Mouse (Mus musculus) testis, adult 2 months (tissue): ENCODE measurements around the gene Tiam1. TPM values are rescaled to one million over a fixed set of nuclear protein-coding genes. Genes with fewer than 3 reads are reported as not detected.
A peak's percentile ranks its signal among the peaks of the same experiment; 100 is the strongest.

Source experiments
- H3K27ac ChIP-seq: fragments of 200-500 bp; 2 replicates; pipeline ENCODE4 v1.5.1; 2012; ENCODE audit warnings: low read depth, low read length; ENCODE audit not compliant: control insufficient read depth, insufficient read depth
- H3K27me3 ChIP-seq: fragments of 200-500 bp; 2 replicates; pipeline ENCODE4 v1.6.1; 2012; ENCODE audit warnings: mild to moderate bottlenecking, low read length, moderate library complexity; ENCODE audit not compliant: control insufficient read depth, insufficient read depth
- H3K36me3 ChIP-seq: fragments of 200-500 bp; 2 replicates; pipeline ENCODE4 v1.6.1; 2012; ENCODE audit warnings: mild to moderate bottlenecking, low read length; ENCODE audit not compliant: control insufficient read depth, insufficient read depth
- H3K4me1 ChIP-seq: fragments of 200-500 bp; 2 replicates; pipeline ENCODE4 v1.6.1; 2012; ENCODE audit warnings: low read length; ENCODE audit not compliant: control insufficient read depth, insufficient read depth
- H3K4me3 ChIP-seq: fragments of 200-500 bp; 2 replicates; pipeline ENCODE4 v1.5.1; 2012; ENCODE audit warnings: low read depth, mild to moderate bottlenecking, low read length, moderate library complexity, mixed read lengths; ENCODE audit not compliant: control insufficient read depth
- CTCF ChIP-seq: fragments of 200-500 bp; IDR thresholded peaks from 2 replicates; pipeline ENCODE4 v1.5.1; 2012; ENCODE audit warnings: low read depth, mild to moderate bottlenecking, inconsistent platforms, low read length, moderate library complexity; ENCODE audit not compliant: control insufficient read depth, insufficient read depth, insufficient replicate concordance
- POLR2A ChIP-seq: fragments of 200-500 bp; IDR thresholded peaks from 2 replicates; pipeline ENCODE4 v1.6.1; 2012; ENCODE audit warnings: low read depth, mild to moderate bottlenecking, inconsistent platforms, low read length, moderate library complexity; ENCODE audit not compliant: control insufficient read depth
- polyA plus RNA-seq: library from polyadenylated mRNA; depleted of rRNA; stranded (reverse); fragments of >200 nt; gene quantifications from 2 replicates; pipeline ENCODE4 v1.2.3, GENCODE M21; 2012

Tiam1 gene
- polyA plus RNA-seq, 1 experiment: 9.6 TPM

DNA sequence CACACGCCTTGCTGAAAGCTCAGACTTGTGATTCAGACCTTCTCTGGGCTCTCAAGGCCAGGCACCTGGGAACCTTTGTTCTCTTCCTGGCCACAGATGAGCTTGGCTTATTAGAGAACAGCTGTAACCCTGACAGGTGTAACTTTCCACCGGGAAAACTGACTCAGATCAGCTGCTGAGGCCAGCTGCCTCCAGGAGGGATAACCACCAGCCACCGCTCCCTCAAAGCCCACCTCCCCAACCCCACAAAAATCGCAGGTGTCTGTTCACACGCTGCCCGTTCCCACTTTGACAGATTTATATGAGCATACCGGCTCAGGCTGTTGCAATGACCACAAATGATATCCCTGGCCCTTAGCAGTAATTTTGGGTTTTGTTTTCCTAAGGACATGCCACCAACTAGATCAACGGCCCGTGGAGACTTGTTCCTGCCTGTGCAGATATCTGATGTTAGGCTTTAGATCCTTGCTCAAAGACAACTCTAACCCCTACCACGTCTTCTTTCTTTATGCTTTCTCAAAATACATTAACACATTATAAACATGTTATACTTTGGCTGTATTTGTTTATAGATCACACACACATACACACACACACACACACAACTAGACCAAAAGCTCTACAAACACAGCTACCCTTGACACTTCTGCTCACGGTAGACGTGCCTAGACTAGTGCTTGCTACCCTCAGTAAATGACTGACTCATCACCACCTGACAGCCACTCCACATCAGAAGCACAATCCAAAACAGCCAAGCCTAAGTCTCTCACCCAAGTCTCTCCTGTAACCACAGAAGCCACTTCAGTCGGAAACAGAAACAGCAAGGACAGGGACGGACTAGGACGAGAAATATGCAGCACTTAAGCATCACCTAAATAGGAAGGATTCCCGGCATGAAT, 169.5 kb downstream of the Tiam1 start:
- Histone ChIP-seq H3K27ac (no peak overlapping the region), H3K36me3 (no peaks in the 10 kb centered on the region), H3K4me3 (no peak overlapping the region), H3K4me1 (peaks cover 6% of the 10 kb centered on the region), H3K27me3 (no peaks in the 10 kb centered on the region)
- no peak for TF ChIP-seq POLR2A
- TF ChIP-seq CTCF: no peak

DNA sequence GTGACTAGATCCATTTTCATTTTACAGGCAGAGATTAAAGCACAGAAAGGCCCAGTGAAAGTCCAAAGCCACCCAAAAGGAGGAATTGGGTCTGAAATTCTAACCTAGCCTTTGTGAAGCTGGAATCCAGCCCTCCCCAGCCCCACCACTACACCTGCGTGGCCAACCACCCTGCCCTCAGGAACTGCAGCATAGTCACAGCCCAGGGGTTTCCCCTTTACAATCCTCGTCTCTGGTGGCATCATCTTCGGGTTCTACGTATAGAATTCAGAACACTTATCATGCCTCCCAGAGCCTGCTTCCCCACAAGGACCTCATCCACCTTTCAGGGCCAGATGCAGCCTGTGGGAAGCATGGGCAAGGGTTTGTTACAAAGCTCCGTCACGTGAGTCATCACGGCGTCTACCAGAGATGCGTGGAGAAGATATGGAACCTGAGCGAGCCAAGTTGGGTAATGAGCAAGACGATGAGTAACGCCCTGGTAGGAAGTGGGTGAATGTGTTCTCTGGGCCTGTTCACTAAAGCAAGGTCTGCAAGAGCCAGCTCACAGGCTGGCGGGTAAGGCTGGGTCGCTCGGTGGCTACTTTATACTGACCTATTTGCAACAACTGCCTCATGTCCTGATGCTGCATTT, 170.6 kb downstream of the Tiam1 start:
- Histone ChIP-seq H3K27ac (no peak overlapping the region), H3K4me1 (peaks cover 6% of the 10 kb centered on the region), H3K4me3 (no peak overlapping the region), H3K27me3 (no peaks in the 10 kb centered on the region), H3K36me3 (no peaks in the 10 kb centered on the region)
- TF ChIP-seq POLR2A (no peak), CTCF (no peak)

- Histone ChIP-seq H3K4me3 (no peak overlapping the region), H3K27me3 (no peaks in the 10 kb centered on the region), H3K27ac (no peak overlapping the region), H3K4me1 (peaks cover 6% of the 10 kb centered on the region), H3K36me3 (no peaks in the 10 kb centered on the region)
- no peak for TF ChIP-seq CTCF
- no peak for TF ChIP-seq POLR2A
These were observed 171.6 kb downstream of the Tiam1 start for GRCm38 (mm10) chr16:89972018-89972417.

DNA sequence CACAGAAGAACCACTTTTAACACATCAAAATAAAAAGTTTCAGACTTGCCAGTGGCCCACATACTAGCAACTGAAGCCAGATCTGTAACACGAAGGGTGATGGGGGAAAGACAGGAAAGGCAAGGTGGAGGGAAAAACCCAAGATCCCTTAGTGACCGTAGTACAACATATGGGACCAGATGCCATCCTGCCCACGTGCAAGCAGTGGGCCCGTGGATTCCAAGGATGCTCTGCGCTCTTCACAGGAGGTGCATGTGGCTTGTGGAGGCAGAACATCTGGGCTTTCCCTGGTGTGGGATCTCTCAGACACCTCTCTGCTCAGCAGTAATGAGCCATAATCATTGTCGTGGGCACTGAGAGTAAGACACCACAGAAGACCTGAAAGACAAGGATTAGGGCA, 175.5 kb downstream of the Tiam1 start:
- TF ChIP-seq CTCF (no peak), POLR2A (no peak)
- Histone ChIP-seq H3K36me3 (no peaks in the 10 kb centered on the region), H3K27ac (no peak overlapping the region), H3K27me3 (no peaks in the 10 kb centered on the region), H3K4me1 (peaks cover 6% of the 10 kb centered on the region), H3K4me3 (no peak overlapping the region)

- Histone ChIP-seq H3K4me3 (no peak overlapping the region), H3K27me3 (no peaks in the 10 kb centered on the region; the same call in 1 of the 2 replicates), H3K4me1 (peaks cover 5% of the 10 kb centered on the region), H3K36me3 (no peaks in the 10 kb centered on the region), H3K27ac (no peak overlapping the region)
- TF ChIP-seq CTCF (no peak), POLR2A (no peak)
These were observed 180.7 kb downstream of the Tiam1 start for GRCm38 (mm10) chr16:89962876-89963275.

DNA sequence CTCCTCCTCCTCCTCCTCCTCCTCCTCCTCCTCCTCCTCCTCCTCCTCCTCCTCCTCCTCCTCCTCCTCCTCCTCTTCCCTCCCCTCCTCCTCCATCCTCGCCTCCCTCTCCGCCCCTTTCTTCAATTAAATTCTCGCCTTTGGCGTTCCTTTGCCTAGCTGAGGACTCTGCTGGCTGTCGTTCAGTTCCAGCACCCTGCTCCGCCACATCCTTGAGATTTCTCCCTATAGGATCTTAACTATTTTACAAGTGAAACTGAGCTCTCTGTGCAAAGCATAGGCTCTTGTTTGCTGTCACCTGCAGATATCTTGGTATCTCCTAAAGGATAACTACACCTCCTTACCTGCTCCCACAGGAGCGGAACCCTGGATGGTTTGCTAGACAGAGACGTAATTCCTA, 182.7 kb downstream of the Tiam1 start:
- Histone ChIP-seq H3K4me3 (no peak overlapping the region), H3K27me3 (no peaks in the 10 kb centered on the region; the same call in 1 of the 2 replicates), H3K36me3 (no peaks in the 10 kb centered on the region), H3K4me1 (peaks cover 5% of the 10 kb centered on the region), H3K27ac (no peak overlapping the region)
- TF ChIP-seq POLR2A (no peak), CTCF (no peak)

DNA sequence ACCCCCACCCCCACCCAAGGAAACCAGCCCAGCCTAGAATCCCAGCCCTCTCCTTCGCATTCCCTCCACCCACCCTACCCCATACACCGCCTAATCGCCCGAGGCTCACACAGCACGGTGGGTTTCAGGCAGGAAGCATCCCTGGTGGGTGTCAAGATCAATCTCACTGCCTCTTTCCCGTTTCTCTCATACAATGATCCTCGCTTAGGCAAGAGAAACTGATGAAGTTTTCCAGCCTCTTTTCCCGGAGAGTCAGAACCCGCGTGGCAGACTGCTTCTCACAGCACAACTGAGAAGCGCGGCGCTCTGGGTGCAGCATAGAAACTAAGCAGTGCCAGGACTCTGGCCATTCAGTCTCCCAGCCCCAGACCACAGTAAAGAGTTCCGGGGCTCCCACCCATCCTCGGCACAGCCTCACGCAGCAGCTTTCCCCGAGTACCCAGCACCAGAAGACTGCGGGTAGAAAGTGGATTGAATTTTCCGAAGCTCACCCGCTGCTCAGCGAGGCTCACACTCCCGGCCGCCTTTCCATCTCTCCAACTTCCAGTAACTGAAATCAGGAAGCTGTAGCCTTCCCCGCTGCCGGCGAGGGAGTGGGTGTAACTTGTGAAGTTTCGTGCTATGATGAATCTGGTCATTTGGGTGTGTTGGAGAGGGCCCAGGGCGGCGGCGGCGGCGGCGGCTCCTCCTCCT, 183.2 kb downstream of the Tiam1 start:
- Histone ChIP-seq H3K27me3 (no peaks in the 10 kb centered on the region; the same call in 1 of the 2 replicates), H3K27ac (no peak overlapping the region), H3K36me3 (no peaks in the 10 kb centered on the region), H3K4me1 (peaks cover 5% of the 10 kb centered on the region), H3K4me3 (peak overlapping the region; percentile 5)
- TF ChIP-seq POLR2A: no peak
